Mouse (Mus musculus) kidney, adult 11 months (tissue): ENCODE measurements around the gene Uvssa.
A peak's percentile ranks its signal among the peaks of the same experiment; 100 is the strongest.
"Not testable (repeated sequence)": the region's sequence is repeated elsewhere in the genome, so short reads cannot be mapped to it uniquely, and the experiment has no call there.

Experiments
- DNase-seq: peaks from one replicate; pipeline ENCODE4 v3.0.0; 2022

Gene Uvssa

GRCm38 (mm10) chr5:33378302-33378854 is at the start of gene Uvssa:
Gene Uvssa (plus strand): TSS chr5:33378549.
- DNase-seq, result peak; percentile 98

GRCm38 (mm10) chr5:33334381-33335272 is 43.7 kb upstream of the Uvssa start:
- no peak for DNase-seq

DNA sequence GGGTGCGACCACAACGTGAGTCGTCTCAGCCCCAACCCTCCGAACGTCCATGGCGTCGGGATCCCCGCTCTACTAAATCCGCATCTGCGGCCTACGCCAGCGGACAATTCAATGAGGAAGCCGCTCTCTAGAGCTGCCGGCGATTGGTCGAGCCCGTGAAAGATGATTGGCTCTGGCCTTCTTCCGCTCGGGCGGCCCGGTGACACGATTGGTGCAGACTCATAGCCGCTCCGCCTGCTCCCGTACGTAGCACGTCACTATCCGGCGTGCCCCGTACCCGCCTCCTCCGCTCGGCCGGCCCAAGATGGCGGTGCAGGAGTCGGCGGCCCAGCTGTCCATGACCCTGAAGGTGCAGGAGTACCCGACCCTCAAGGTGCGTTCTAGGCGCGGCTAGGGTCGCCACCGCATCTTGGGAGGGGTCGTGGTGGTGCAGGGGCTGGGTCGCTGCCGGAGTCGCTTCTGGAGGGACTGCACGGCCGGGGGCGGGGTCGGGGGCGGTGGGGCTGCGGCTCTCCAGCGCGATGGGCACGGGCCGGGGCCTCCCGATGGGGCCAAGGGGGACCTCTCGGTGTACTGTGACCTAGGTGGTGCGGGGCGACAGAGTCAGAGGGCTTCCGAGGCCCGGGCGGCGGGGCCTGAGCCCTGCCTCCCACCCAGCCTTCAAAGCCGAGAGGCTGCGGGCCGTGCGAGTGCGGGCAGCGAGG is 42.9 kb upstream of the Uvssa start, which contains the start of gene Maea:
Gene Maea (plus strand): TSS at position 237 of the 704 bp plus-strand sequence.
- peak; percentile 96 for DNase-seq

- no peak for DNase-seq
Measured at GRCm38 (mm10) chr5:33335977-33336360, 42.4 kb upstream of the Uvssa start.

DNA sequence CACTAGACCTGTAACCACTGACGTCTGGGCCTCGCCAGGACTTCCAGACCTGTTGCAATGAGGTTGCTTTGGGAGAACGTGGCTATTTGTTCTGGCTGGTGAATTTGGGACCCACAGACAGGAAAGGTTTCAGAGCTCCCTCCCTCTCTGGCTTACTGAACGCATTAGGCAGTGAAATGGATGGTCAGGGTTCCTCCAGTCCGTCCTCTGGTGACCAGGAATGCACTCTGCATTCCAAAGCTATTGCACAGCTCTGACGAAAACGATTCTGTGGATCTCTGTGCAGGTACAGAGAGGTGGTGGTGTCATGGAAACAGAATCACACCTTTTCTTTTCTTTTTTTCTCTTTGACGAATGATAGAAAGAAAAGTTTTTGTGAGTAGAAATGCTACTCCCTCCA is 41.1 kb upstream of the Uvssa start:
- no peak for DNase-seq

DNA sequence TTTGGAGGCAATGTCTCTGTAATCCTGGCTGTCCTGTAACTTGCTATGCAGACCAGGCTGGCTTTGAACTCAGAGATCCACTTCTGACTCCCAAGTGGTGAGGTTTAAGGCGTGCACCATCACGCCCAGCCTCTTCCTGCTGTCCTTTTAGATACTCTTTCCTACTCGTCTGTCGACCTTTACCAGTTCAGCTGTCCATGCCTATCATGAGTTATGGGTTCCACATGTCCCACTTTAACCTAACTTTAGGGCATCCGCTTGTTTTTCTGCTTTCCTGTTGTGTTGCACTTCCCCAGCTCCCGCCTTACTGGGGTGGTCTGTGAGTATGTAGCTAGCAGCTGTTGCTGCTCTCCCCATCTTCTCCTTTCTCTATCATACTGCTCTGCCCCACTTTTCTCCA is 37.2 kb upstream of the Uvssa start:
- DNase-seq, result no peak

DNA sequence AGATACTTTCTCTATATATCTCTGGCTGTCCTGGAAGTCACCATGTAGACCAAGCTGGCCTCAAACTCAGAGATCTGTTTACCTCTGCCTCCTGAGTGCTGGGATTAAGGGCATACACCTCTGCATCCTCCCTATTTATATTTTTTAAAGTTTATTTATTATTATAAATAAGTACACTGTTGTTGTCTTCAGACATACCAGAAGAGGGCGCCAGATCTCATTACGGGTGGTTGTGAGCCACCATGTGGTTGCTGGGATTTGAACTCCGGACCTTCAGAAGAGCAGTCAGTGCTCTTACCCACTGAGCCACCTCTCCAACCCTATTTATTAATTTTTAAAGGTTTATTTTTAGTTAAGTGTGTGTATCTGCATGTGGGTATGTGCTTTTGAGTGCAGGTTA is 36.1 kb upstream of the Uvssa start:
- DNase-seq, result not testable (repeated sequence)

DNA sequence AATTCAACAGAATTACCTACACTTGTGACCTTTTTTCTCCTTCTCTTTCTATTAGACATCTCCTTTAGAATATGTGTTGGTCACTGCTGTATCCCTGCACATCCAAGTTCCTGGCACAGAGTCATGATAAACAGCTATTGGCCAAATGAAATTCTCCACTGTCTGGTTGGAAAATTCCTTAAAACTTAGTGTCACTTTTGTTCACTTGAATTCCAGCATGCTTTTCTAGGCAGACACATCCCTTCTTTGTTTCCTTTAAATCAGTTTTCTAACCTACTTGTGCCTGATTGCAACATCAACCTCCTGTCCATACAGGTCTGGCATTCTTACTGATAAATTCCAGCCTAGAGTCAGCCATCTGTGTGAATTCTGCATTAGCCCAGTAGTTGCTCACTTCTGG is 35.5 kb upstream of the Uvssa start:
- DNase-seq, result no peak

DNA sequence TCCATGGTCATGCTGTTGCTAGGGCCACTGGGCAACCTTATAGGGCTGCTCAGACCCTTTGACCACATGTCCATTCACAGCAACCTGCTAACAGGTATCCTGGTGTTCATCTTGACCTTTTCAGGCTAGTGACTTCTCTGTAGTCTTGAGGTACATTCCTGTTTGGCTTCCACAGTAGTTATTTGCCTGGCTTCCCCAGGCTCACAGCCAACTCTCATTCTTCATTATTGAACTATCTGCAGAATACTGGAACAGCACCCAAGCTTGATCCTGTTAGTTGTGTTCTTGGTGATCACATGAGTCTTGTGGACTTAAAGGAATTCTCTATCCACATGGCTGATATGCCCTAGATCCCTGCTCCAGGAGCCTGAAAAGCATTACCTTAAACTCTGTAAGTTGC is 34.8 kb upstream of the Uvssa start:
- peak; percentile 54 for DNase-seq

GRCm38 (mm10) chr5:33344070-33344469 is 34.3 kb upstream of the Uvssa start:
- no peak for DNase-seq

DNA sequence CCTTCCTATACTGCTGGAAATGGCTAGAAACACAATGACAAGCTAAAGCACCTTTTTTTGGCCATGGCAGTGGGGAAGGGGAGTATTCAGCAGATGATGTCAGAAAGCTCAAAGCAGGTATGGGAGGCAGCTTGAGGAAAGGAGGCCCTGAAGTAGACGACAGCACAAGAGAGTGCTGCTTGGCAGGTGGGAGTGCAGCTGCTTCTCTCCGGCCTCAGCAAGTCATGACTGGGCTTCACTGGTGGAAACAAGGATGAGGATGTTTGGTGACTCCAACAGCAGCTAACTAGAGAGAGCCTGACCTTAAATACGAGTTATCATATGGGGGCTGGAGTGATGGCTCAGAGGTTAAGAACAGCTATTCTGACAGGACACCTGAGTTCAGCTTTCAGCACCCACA is 30.7 kb upstream of the Uvssa start:
- DNase-seq, result no peak

- DNase-seq, result no peak
Measured at GRCm38 (mm10) chr5:33349205-33349604, 29.1 kb upstream of the Uvssa start.

GRCm38 (mm10) chr5:33349706-33350105 is 28.6 kb upstream of the Uvssa start:
- no peak for DNase-seq

GRCm38 (mm10) chr5:33351556-33352272 is 26.6 kb upstream of the Uvssa start:
- no peak for DNase-seq

DNA sequence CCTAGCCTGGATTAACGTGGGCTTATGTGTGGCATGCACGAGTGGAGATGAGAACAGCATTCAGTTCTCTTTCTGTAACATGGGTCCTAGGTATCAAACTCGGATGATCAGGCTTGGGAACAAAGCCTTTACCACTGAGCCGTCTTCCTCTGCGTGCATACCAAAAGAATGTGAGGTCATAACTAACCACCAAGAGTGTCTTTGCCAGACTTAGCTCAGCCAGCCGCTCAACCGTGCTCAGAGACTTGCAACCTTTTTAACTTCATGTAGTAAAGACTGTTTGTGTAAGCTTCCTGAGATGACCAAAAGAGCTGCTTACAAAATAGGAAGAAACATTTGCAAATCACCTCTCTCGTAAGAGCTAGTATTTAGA is 26.1 kb upstream of the Uvssa start:
- no peak for DNase-seq

DNA sequence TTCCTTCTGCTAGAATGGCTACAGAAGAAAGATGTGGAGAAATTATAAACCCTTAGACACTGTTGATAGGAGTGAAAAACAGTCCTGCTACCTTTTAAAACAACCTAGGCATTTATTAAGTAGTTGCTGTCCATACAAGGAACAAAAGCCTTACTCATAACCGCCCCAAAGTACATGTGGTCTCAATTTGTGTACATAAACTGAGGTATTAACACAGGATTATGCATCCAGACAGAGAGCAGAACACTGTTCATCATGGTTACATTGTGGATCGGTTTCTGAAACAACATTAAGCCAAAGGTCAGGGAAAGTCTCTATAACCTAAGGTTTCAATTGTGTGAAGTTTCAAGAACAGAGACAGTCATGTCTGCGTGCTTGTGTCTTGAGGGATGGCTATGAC is 25.3 kb upstream of the Uvssa start:
- DNase-seq, result no peak

- DNase-seq, result no peak
Measured at GRCm38 (mm10) chr5:33357494-33357893, 20.9 kb upstream of the Uvssa start.

GRCm38 (mm10) chr5:33358467-33358866 is 19.9 kb upstream of the Uvssa start:
- DNase-seq, result no peak

DNA sequence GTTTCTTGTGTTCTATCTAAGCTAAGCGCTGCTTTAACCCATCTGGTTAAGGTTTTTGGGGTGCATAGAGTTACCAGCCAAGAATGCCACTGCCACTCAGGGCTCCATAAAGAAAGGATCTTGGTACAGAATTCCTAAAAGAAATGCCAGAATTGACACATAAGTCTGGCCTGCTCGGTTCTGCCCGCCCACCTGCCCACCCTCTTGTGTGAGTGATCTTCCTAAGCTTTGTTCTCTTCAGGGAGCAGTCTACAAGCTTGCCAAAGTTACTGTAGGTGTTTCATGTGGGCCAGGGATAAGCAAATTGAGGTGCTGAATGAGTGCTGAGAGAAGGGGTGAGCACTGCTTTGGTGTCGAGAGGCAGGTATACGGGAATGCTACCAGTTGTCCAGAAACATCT is 15.1 kb upstream of the Uvssa start:
- DNase-seq, result no peak

DNA sequence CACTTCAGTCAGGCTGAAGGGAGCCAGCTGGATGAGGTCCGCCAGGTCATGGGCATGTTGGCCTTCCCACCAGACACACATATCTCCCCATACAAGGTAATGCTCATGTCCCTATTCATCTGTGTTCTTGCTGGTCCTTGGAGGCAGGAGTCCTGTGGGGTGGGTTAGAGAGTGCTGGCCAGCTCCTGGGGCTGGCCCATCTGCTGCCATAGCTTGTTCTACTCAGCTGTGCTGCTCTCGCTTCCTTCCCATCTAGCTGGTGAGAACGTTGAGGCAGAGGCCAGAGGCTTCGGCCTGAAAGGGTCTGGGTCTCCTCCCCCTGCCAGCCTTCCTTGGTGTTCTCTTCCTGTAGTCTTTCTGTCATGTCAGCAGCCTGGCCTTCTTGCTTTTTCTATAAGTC is 9.7 kb upstream of the Uvssa start:
- no peak for DNase-seq

DNA sequence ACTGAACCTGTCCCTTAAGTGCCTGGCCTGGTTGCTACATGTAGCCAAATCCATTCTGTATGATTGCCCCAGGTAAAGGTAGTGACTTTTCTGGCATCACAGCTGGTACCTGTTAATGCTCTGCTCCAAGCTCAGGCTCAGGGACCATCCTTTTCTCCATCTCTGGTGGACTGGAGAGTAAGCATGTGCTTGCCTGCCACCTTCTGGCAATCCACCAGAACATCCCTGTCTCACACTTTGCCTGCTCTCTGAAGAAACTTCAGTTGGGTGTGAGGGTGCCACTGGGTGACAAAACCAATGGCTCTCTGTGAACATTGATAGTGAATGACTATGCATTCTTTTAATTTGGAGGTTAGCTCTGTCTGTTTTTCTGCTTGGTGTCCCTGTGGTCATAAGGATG is 7.2 kb upstream of the Uvssa start:
- DNase-seq, result no peak

- no peak for DNase-seq
Measured at GRCm38 (mm10) chr5:33371668-33372067, 6.7 kb upstream of the Uvssa start.

DNA sequence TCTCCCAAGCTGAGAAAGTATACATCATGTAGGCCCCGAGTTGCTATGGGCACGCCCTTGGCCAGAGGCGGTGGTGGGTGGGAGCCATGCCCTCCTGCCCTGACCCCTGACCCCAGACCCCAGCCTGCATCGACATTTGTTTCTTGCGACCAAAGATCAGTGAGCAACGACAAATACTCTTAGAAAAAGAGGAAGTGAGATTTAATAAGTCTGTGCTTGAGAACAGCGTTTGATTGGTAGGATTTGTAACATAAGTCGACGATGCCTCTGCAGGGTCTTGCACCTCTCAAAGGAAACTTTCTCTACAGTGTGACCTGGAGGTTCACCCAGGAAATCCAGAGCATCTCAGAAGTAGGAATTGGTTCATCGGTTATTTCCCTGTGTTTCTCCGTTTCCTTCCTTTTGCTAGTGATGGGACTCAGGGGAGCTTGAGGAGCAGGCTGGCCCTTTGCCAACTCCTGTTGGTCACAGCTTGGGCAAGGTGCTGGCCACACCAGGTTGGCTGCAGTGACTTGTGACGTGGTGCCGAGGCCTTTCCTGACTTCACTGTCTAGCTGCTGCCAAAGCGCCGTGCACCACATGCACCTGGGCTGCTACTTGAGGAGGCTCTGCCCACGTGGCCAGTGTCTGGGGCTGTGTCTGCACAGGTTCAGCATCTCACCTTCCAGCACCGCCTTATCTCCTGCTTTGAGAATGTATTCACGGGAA is 5.9 kb upstream of the Uvssa start:
- DNase-seq, result no peak
